Mouse (Mus musculus) stomach, postnatal 0 days (tissue): ENCODE measurements around the gene Sipa1l1. TPM values are rescaled to one million over a fixed set of nuclear protein-coding genes. Genes with fewer than 3 reads are reported as not detected.
A peak's percentile ranks its signal among the peaks of the same experiment; 100 is the strongest.

Source experiments
- ATAC-seq: fragments of 200-750 bp; cut with Nextera tagmentation; 2 replicates; pipeline ENCODE4 v1.8.0; 2017; ENCODE audit not compliant: low FRiP score, low TSS enrichment
- DNase-seq: peaks from one replicate; pipeline ENCODE4 v3.0.0-alpha.2; 2016; ENCODE audit warnings: low spot score
- H3K27ac ChIP-seq: fragments of 300-500 bp; sonication (generic); replicated peaks from 2 replicates; pipeline ENCODE4 v1.5.1; 2014; ENCODE audit warnings: mild to moderate bottlenecking, control low read depth
- H3K27me3 ChIP-seq: fragments of 300-500 bp; sonication (generic); 2 replicates; pipeline ENCODE4 v1.6.1; 2014; ENCODE audit warnings: low read length; ENCODE audit not compliant: control insufficient read depth, insufficient read depth
- H3K36me3 ChIP-seq: fragments of 300-500 bp; sonication (generic); 2 replicates; pipeline ENCODE4 v1.6.1; 2014; ENCODE audit warnings: low read length, mixed read lengths; ENCODE audit not compliant: control insufficient read depth, insufficient read depth
- H3K4me1 ChIP-seq: fragments of 300-500 bp; sonication (generic); replicated peaks from 2 replicates; pipeline ENCODE4 v1.6.1; 2014; ENCODE audit warnings: antibody characterized with exemption; ENCODE audit not compliant: control insufficient read depth, insufficient read depth
- H3K4me2 ChIP-seq: fragments of 300-500 bp; sonication (generic); replicated peaks from 2 replicates; pipeline ENCODE4 v1.6.1; 2014; ENCODE audit warnings: low read depth, mild to moderate bottlenecking, control low read depth, moderate library complexity
- H3K4me3 ChIP-seq: fragments of 300-500 bp; sonication (generic); 2 replicates; pipeline ENCODE4 v1.5.1; 2014; ENCODE audit warnings: low read depth, low read length, control low read depth
- H3K9ac ChIP-seq: fragments of 300-500 bp; sonication (generic); 2 replicates; pipeline ENCODE4 v1.6.1; 2014; ENCODE audit warnings: mild to moderate bottlenecking, low read length, control low read depth, mixed read lengths
- H3K9me3 ChIP-seq: fragments of 300-500 bp; sonication (generic); 2 replicates; pipeline ENCODE4 v1.6.1; 2016; ENCODE audit warnings: low read length; ENCODE audit not compliant: control insufficient read depth
- CTCF ChIP-seq: IDR thresholded peaks from 2 replicates; pipeline ENCODE4 v1.5.1; 2016; ENCODE audit warnings: antibody characterized with exemption, low read depth, mild to moderate bottlenecking, moderate library complexity
- EP300 ChIP-seq: optimal IDR thresholded peaks from 2 replicates; pipeline ENCODE3; 2016; ENCODE audit warnings: antibody characterized with exemption
- WGBS: fragments of 180-500 bp; shearing (Covaris S2); extraction: QIAGEN DNeasy Blood & Tissue Kit; methylation state at CpG from one replicate; pipeline ENCODE4 v1.1.7; 2014; 5-methylcytosine and 5-hydroxymethylcytosine counted together
- polyA plus RNA-seq: library from polyadenylated mRNA; unstranded; fragments of >200 nt; fragmentation: Nextera tagmentation; extraction: Ambion mirVana; gene quantifications from 2 replicates; pipeline ENCODE4 v1.2.1, GENCODE M21; 2015

Gene Sipa1l1
- polyA plus RNA-seq, 1 experiment from 2014 or later, result 9.2 TPM

- H3K4me2 ChIP-seq, result no peak overlapping the region
- WGBS, result 69% methylated on average over 9 of the region's 9 CpGs
- TF ChIP-seq EP300, result no peak
- TF ChIP-seq CTCF, result no peak
- no peak overlapping the region for H3K4me3 ChIP-seq
- H3K27ac ChIP-seq, result no peak overlapping the region
- H3K4me1 ChIP-seq, result no peaks in the 10 kb centered on the region
- ATAC-seq, result peak; percentile 40; the same call in 1 of the 2 replicates
- no peaks in the 10 kb centered on the region for H3K27me3 ChIP-seq
- H3K9ac ChIP-seq, result no peak overlapping the region
- H3K9me3 ChIP-seq, result no peaks in the 10 kb centered on the region
- no peak for DNase-seq
- peaks cover 11% of the 10 kb centered on the region; the same call in 1 of the 2 replicates for H3K36me3 ChIP-seq
Observed at GRCm38 (mm10) chr12:82434591-82434990, 265.5 kb downstream of the Sipa1l1 start.

GRCm38 (mm10) chr12:82441479-82441878 is 272.4 kb downstream of the Sipa1l1 start:
- no peak overlapping the region for H3K27ac ChIP-seq
- ATAC-seq, result no peak
- no peaks in the 10 kb centered on the region for H3K27me3 ChIP-seq
- no peaks in the 10 kb centered on the region for H3K4me1 ChIP-seq
- H3K4me2 ChIP-seq, result no peak overlapping the region
- no peak overlapping the region for H3K9ac ChIP-seq
- no peak for DNase-seq
- H3K36me3 ChIP-seq, result peaks cover 17% of the 10 kb centered on the region; the same call in 1 of the 2 replicates
- H3K9me3 ChIP-seq, result no peaks in the 10 kb centered on the region
- TF ChIP-seq CTCF, result no peak
- TF ChIP-seq EP300, result no peak
- no peak overlapping the region for H3K4me3 ChIP-seq
- WGBS, result 62% methylated on average over 3 of the region's 3 CpGs

GRCm38 (mm10) chr12:82446609-82447024 is 277.5 kb downstream of the Sipa1l1 start:
- DNase-seq (no peak), ATAC-seq (no peak)
- H3K4me3 ChIP-seq, result no peak overlapping the region
- H3K4me1 ChIP-seq, result no peaks in the 10 kb centered on the region
- TF ChIP-seq EP300 (no peak), CTCF (no peak)
- H3K9ac ChIP-seq, result no peak overlapping the region
- H3K27me3 ChIP-seq, result no peaks in the 10 kb centered on the region
- H3K4me2 ChIP-seq, result no peak overlapping the region
- H3K36me3 ChIP-seq, result peaks cover 6% of the 10 kb centered on the region; the same call in 1 of the 2 replicates
- WGBS, result 88% methylated on average over 8 of the region's 8 CpGs
- H3K9me3 ChIP-seq, result no peaks in the 10 kb centered on the region
- no peak overlapping the region for H3K27ac ChIP-seq

- peaks cover 6% of the 10 kb centered on the region; the same call in 1 of the 2 replicates for H3K36me3 ChIP-seq
Observed at GRCm38 (mm10) chr12:82448129-82448815, 279.2 kb downstream of the Sipa1l1 start.

GRCm38 (mm10) chr12:82452428-82452827 is 283.3 kb downstream of the Sipa1l1 start:
- 72% methylated on average over 2 of the region's 2 CpGs for WGBS
- H3K4me2 ChIP-seq, result no peak overlapping the region
- ATAC-seq (no peak), DNase-seq (no peak)
- TF ChIP-seq EP300 (no peak), CTCF (no peak)
- H3K4me3 ChIP-seq, result no peak overlapping the region
- no peaks in the 10 kb centered on the region for H3K4me1 ChIP-seq
- H3K9ac ChIP-seq, result no peak overlapping the region
- H3K27me3 ChIP-seq, result no peaks in the 10 kb centered on the region
- H3K9me3 ChIP-seq, result no peaks in the 10 kb centered on the region
- no peak overlapping the region for H3K27ac ChIP-seq
- H3K36me3 ChIP-seq, result peaks cover 3% of the 10 kb centered on the region; the same call in 1 of the 2 replicates

More at GRCm38 (mm10) chr12:82448129-82448815, 279.2 kb downstream of the Sipa1l1 start:
- H3K4me1 ChIP-seq, result no peaks in the 10 kb centered on the region
- H3K9me3 ChIP-seq, result no peaks in the 10 kb centered on the region
- H3K4me3 ChIP-seq, result no peak overlapping the region
- H3K9ac ChIP-seq, result no peak overlapping the region
- no peaks in the 10 kb centered on the region for H3K27me3 ChIP-seq
- DNase-seq, result no peak
- TF ChIP-seq CTCF (no peak), EP300 (no peak)
- H3K4me2 ChIP-seq, result no peak overlapping the region
- ATAC-seq, result no peak
- H3K27ac ChIP-seq, result no peak overlapping the region
- WGBS, result 85% methylated on average over 9 of the region's 9 CpGs

GRCm38 (mm10) chr12:82454415-82454814 is 285.3 kb downstream of the Sipa1l1 start:
- ATAC-seq, result no peak
- Histone ChIP-seq H3K27me3 (no peaks in the 10 kb centered on the region), H3K4me1 (no peaks in the 10 kb centered on the region), H3K36me3 (no peaks in the 10 kb centered on the region), H3K9ac (no peak overlapping the region), H3K4me3 (no peak overlapping the region), H3K4me2 (no peak overlapping the region), H3K9me3 (no peaks in the 10 kb centered on the region), H3K27ac (no peak overlapping the region)
- TF ChIP-seq EP300, result no peak
- WGBS, result 77% methylated on average over 6 of the region's 6 CpGs
- DNase-seq, result no peak
